Mouse (Mus musculus) heart, postnatal 25 days (tissue): ENCODE results near the gene Ncf4. TPM values are rescaled to one million over a fixed set of nuclear protein-coding genes. Genes with fewer than 3 reads are reported as not detected.

Source experiments
- DNase-seq: peaks from one replicate; pipeline ENCODE4 v3.0.0; 2022; ENCODE audit warnings: low spot score
- intact Hi-C: fragments of 180-260 bp; cut with DNase I; formaldehyde crosslinking; loops from one replicate; pipeline ENCODE4 v1.15.1; 2025
- microRNA-seq: library from miRNA; unstranded; fragments of <30 nt; microRNA quantifications from one replicate; pipeline ENCODE4 v1.2.0, GENCODE M21; 2022
- total RNA-seq, 2 experiments: library from RNA; stranded (reverse); gene quantifications; 2 replicates each; pipeline ENCODE4 v1.2.3; 2021

The Ncf4 gene
- total RNA-seq, 2 experiments from 2014 or later: 2.2 to 2.7 TPM

- intact Hi-C loops: no loop called here
Observed at GRCm38 (mm10) chr15:78300773-78301172, 56.2 kb downstream of the Ncf4 start.

GRCm38 (mm10) chr15:78302718-78303117 is 58.1 kb downstream of the Ncf4 start:
- intact Hi-C loops: no loop called here
- no peak for DNase-seq

More at GRCm38 (mm10) chr15:78300773-78301172, 56.2 kb downstream of the Ncf4 start:
- no peak for DNase-seq

GRCm38 (mm10) chr15:78303665-78304233 is 59.1 kb downstream of the Ncf4 start:
- intact Hi-C loops: no loop called here
- no peak for DNase-seq

GRCm38 (mm10) chr15:78305341-78305933 is 60.8 kb downstream of the Ncf4 start, which contains the start of gene Csf2rb2:
TSS of gene Csf2rb2 (minus strand) at chr15:78305721.
- intact Hi-C loops: no loop called here
- no peak for DNase-seq

GRCm38 (mm10) chr15:78309865-78310264 is 65.3 kb downstream of the Ncf4 start:
- DNase-seq: no peak

GRCm38 (mm10) chr15:78310971-78311370 is 66.4 kb downstream of the Ncf4 start:
- no peak for DNase-seq
- intact Hi-C loops: no loop called here

More at GRCm38 (mm10) chr15:78309865-78310264, 65.3 kb downstream of the Ncf4 start:
- intact Hi-C loops: no loop called here

Small RNA genes within 50 kb of the gene (microRNA-seq; reads per million reads assigned to microRNA genes)
- gene Mir7676-1: not detected

Other genes with a start within 250 kb of the Ncf4 start
- not detected for gene Cacng2, start 124.8 kb upstream of the Ncf4 start, total RNA-seq
- 10 to 100 TPM; 10.2 to 11.2 TPM for gene Ift27, start 70.7 kb upstream of the Ncf4 start, total RNA-seq
- gene Pvalb, start 38.4 kb upstream of the Ncf4 start, total RNA-seq: under 1 TPM; 0.64 to 0.91 TPM
- gene Csf2rb2, start 60.9 kb downstream of the Ncf4 start, total RNA-seq: 1 to 10 TPM in 1 of 2 experiments, under 1 TPM in 1; 0.89 to 1.4 TPM
- 1 to 10 TPM; 2.5 TPM for gene Csf2rb, start 81.0 kb downstream of the Ncf4 start, total RNA-seq
- not detected for gene Tex33, start 151.1 kb downstream of the Ncf4 start, total RNA-seq
- gene Tst, start 161.1 kb downstream of the Ncf4 start, total RNA-seq: 10 to 100 TPM; 16.5 to 21.1 TPM
- gene Mpst, start 161.6 kb downstream of the Ncf4 start, total RNA-seq: 10 to 100 TPM; 39.1 to 39.6 TPM
- gene Kctd17, start 183.8 kb downstream of the Ncf4 start, total RNA-seq: 10 to 100 TPM; 35.4 to 37.3 TPM
- not detected for gene Tmprss6, start 223.8 kb downstream of the Ncf4 start, total RNA-seq